ENCODE assay signal across 32 mouse cellular contexts in the genomic region with DNA sequence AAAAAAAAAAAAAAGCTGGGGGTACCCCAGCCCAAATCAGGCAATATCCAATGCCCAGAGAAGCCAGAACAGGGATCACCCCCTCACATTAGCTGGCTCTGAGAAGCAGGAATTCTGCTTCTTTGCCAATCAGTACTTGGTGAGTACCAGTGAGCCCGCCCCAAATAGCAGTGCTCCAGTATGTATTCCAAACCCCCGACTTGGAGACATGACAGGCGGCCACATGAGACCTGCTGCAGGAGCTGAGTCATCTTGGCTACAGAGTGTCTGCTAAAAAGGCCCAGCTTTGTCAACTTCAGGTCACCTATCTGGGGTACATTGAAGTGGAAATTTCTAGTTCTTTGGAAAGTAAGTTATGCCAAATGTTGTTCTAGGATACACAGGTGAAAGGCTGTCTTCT.
"Had no signal": no experiment of that assay in that cellular context is flagged by ENCODE, and none has a peak within 500 bp of the region (broad histone marks: within the 10 kb centered on the region; RNA-seq: fewer than 3 reads in every experiment).

No protein-coding gene starts in this region.

- ATAC-seq: liver, embryonic 12.5 days; liver, postnatal 0 days; lung, postnatal 0 days; midbrain, embryonic 13.5 days; midbrain, embryonic 15.5 days; midbrain, embryonic 16.5 days had no signal

- H3K9me3 ChIP-seq: limb, embryonic 10.5 days; limb, embryonic 12.5 days; limb, embryonic 13.5 days; limb, embryonic 15.5 days; liver, embryonic 12.5 days; liver, embryonic 13.5 days; liver, embryonic 15.5 days; lung, embryonic 15.5 days; megakaryocyte, embryonic 14.5 days; midbrain, embryonic 10.5 days; midbrain, embryonic 12.5 days; midbrain, embryonic 13.5 days; midbrain, embryonic 15.5 days; neural tube, embryonic 12.5 days; neural tube, embryonic 13.5 days had no signal

- H3K4me3 ChIP-seq: limb, embryonic 10.5 days; limb, embryonic 12.5 days; limb, embryonic 13.5 days; limb, embryonic 15.5 days; liver, embryonic 12.5 days; liver, embryonic 13.5 days; liver, embryonic 15.5 days; lung, embryonic 15.5 days; megakaryocyte, embryonic 14.5 days; midbrain, embryonic 10.5 days; midbrain, embryonic 12.5 days; midbrain, embryonic 13.5 days; midbrain, embryonic 15.5 days; myocyte; neural tube, embryonic 12.5 days; neural tube, embryonic 13.5 days had no signal

- H3K4me1 ChIP-seq: limb, embryonic 10.5 days; limb, embryonic 12.5 days; limb, embryonic 13.5 days; limb, embryonic 15.5 days; liver, embryonic 15.5 days; lung, embryonic 15.5 days; midbrain, embryonic 10.5 days; midbrain, embryonic 12.5 days; midbrain, embryonic 13.5 days; midbrain, embryonic 15.5 days; neural tube, embryonic 12.5 days; neural tube, embryonic 13.5 days had no signal

- H3K27me3 ChIP-seq: limb, embryonic 13.5 days; limb, embryonic 15.5 days; liver, embryonic 13.5 days; liver, embryonic 15.5 days; lung, embryonic 15.5 days; midbrain, embryonic 12.5 days; midbrain, embryonic 13.5 days; midbrain, embryonic 15.5 days; neural tube, embryonic 12.5 days; neural tube, embryonic 13.5 days had no signal

- H3K9ac ChIP-seq: limb, embryonic 12.5 days; limb, embryonic 13.5 days; limb, embryonic 15.5 days; liver, embryonic 12.5 days; liver, embryonic 13.5 days; liver, embryonic 14.5 days; liver, embryonic 15.5 days; liver, postnatal 0 days; lung, embryonic 14.5 days; lung, embryonic 15.5 days; midbrain, embryonic 12.5 days; midbrain, embryonic 13.5 days; midbrain, embryonic 15.5 days; neural tube, embryonic 12.5 days; neural tube, embryonic 13.5 days had no signal

- H3K27ac ChIP-seq: limb, embryonic 10.5 days; limb, embryonic 12.5 days; limb, embryonic 13.5 days; limb, embryonic 15.5 days; liver, embryonic 12.5 days; liver, embryonic 13.5 days; liver, embryonic 14.5 days; liver, embryonic 15.5 days; lung, embryonic 15.5 days; macrophage; midbrain, embryonic 10.5 days; midbrain, embryonic 12.5 days; midbrain, embryonic 13.5 days; midbrain, embryonic 15.5 days; neural tube, embryonic 12.5 days; neural tube, embryonic 13.5 days had no signal

- H3K36me3 ChIP-seq: limb, embryonic 10.5 days; limb, embryonic 12.5 days; limb, embryonic 13.5 days; limb, embryonic 15.5 days; liver, embryonic 12.5 days; liver, embryonic 13.5 days; liver, embryonic 15.5 days; lung, embryonic 15.5 days; midbrain, embryonic 10.5 days; midbrain, embryonic 12.5 days; midbrain, embryonic 13.5 days; midbrain, embryonic 15.5 days; neural tube, embryonic 12.5 days; neural tube, embryonic 13.5 days had no signal

- DNase-seq: left cerebral cortex, postnatal 4 days; liver; liver, embryonic 13.5 days; liver, postnatal 0 days; lung, adult 18-20 months; lung, adult 2 months; lung, embryonic 14.5 days; lung, postnatal 10 days; lung, postnatal 14 days; lung, postnatal 36 days; lung, postnatal 4 days; midbrain, embryonic 14.5 days had no signal

- H3K4me2 ChIP-seq: limb, embryonic 12.5 days; limb, embryonic 13.5 days; limb, embryonic 15.5 days; liver, embryonic 12.5 days; liver, embryonic 13.5 days; liver, embryonic 15.5 days; lung, embryonic 14.5 days; lung, embryonic 15.5 days; midbrain, embryonic 11.5 days; midbrain, embryonic 12.5 days; midbrain, embryonic 13.5 days; midbrain, embryonic 15.5 days; neural tube, embryonic 12.5 days; neural tube, embryonic 13.5 days had no signal
